Mouse (Mus musculus) myocyte (in vitro differentiated cells): ENCODE data around the gene Usf3.

ENCODE experiments used
- CEBPB ChIP-seq: IDR thresholded peaks from 2 replicates; pipeline ENCODE4 v1.6.1; 2011; ENCODE audit warnings: mild to moderate bottlenecking, moderate library complexity; ENCODE audit not compliant: poor library complexity, insufficient read depth, severe bottlenecking
- MAX ChIP-seq: IDR thresholded peaks from one replicate; pipeline ENCODE4 v1.6.1; 2011; ENCODE audit warnings: low read depth, mild to moderate bottlenecking, control low read depth
- MYOD1 ChIP-seq, 3 experiments: IDR thresholded peaks; one replicate each; pipeline ENCODE4 v1.6.1; 2011; ENCODE audit warnings: control low read depth in 2 of 3, low read depth in 2 of 3, mild to moderate bottlenecking in 2 of 3, moderate library complexity in 1 of 3; ENCODE audit not compliant: insufficient read length in 2 of 3, control insufficient read depth in 1 of 3
- POLR2A ChIP-seq: IDR thresholded peaks from one replicate; pipeline ENCODE4 v1.6.1; 2011; ENCODE audit warnings: low read depth, mild to moderate bottlenecking, control low read depth, moderate library complexity; ENCODE audit not compliant: insufficient read length
- POLR2AphosphoS2 ChIP-seq: IDR thresholded peaks from one replicate; pipeline ENCODE4 v1.6.1; 2011; ENCODE audit warnings: low read depth, control low read depth; ENCODE audit not compliant: insufficient read length
- SRF ChIP-seq: IDR thresholded peaks from one replicate; pipeline ENCODE4 v1.6.1; 2011; ENCODE audit warnings: low read depth; ENCODE audit not compliant: control insufficient read depth, insufficient read length
- TCF12 ChIP-seq: IDR thresholded peaks from one replicate; pipeline ENCODE4 v1.6.1; 2011; ENCODE audit warnings: mild to moderate bottlenecking, control low read depth; ENCODE audit not compliant: poor library complexity, insufficient read depth, severe bottlenecking
- TCF3 ChIP-seq: IDR thresholded peaks from one replicate; pipeline ENCODE4 v1.6.1; 2011; ENCODE audit warnings: low read depth, control low read depth; ENCODE audit not compliant: insufficient read length

GRCm38 (mm10) chr16:44252735-44253134 is 79.7 kb downstream of the Usf3 start:
- no peak for TF ChIP-seq POLR2AphosphoS2
- TF ChIP-seq TCF12 = no peak
- TF ChIP-seq SRF = no peak
- no peak for TF ChIP-seq TCF3
- TF ChIP-seq MYOD1 (IDR thresholded peaks at IDR 0.05; ENCODE audit: control insufficient read depth in 1 of 3, insufficient read length in 2 of 3, low read depth in 2 of 3) = no peak
- TF ChIP-seq POLR2A = no peak
- TF ChIP-seq CEBPB = no peak
- no peak for TF ChIP-seq MAX
